Mouse (Mus musculus) cortical plate, adult 2 months (tissue): Measurements from ENCODE around the gene Kctd21.

Experiments
- CTCF ChIP-seq: fragments of 200-500 bp; IDR thresholded peaks from 2 replicates; pipeline ENCODE4 v1.5.1; 2011; ENCODE audit warnings: mild to moderate bottlenecking, control low read depth, low read length; ENCODE audit not compliant: insufficient read depth; ENCODE audit errors: extremely low read depth
- POLR2A ChIP-seq: fragments of 200-500 bp; IDR thresholded peaks from 2 replicates; pipeline ENCODE4 v1.6.1; 2011; ENCODE audit warnings: mild to moderate bottlenecking, low read length, control low read depth; ENCODE audit not compliant: insufficient read depth; ENCODE audit errors: extremely low read depth

- TF ChIP-seq POLR2A = no peak
- TF ChIP-seq CTCF = no peak
Measured at GRCm38 (mm10) chr7:97309461-97310340, 22.4 kb upstream of the Kctd21 start.
